Mouse (Mus musculus) lung, postnatal 10 days (tissue): ENCODE results near the gene Esyt2.
"Not testable (repeated sequence)": the region's sequence is repeated elsewhere in the genome, so short reads cannot be mapped to it uniquely, and the experiment has no call there.

Source experiments
- DNase-seq: peaks from one replicate; pipeline ENCODE4 v3.0.0; 2021

Esyt2 gene

GRCm38 (mm10) chr12:116280653-116281364 lies at the start of gene Esyt2:
TSS of gene Esyt2 (plus strand) at chr12:116281196.
- peak; percentile 100 for DNase-seq

- DNase-seq: peak; percentile 86
Observed at GRCm38 (mm10) chr12:116231612-116232011, 49.4 kb upstream of the Esyt2 start.

GRCm38 (mm10) chr12:116232061-116232460 lies 48.9 kb upstream of the Esyt2 start:
- DNase-seq: no peak

GRCm38 (mm10) chr12:116235356-116235755 lies 45.6 kb upstream of the Esyt2 start:
- no peak for DNase-seq

GRCm38 (mm10) chr12:116236658-116237057 lies 44.3 kb upstream of the Esyt2 start:
- DNase-seq: no peak

- DNase-seq: no peak
Observed at GRCm38 (mm10) chr12:116238370-116238769, 42.6 kb upstream of the Esyt2 start.

GRCm38 (mm10) chr12:116238803-116239202 lies 42.2 kb upstream of the Esyt2 start:
- no peak for DNase-seq

GRCm38 (mm10) chr12:116244601-116245000 lies 36.4 kb upstream of the Esyt2 start:
- DNase-seq: no peak

GRCm38 (mm10) chr12:116254652-116255051 lies 26.3 kb upstream of the Esyt2 start:
- no peak for DNase-seq

- DNase-seq: no peak
Observed at GRCm38 (mm10) chr12:116255636-116256035, 25.4 kb upstream of the Esyt2 start.

- DNase-seq: no peak
Observed at GRCm38 (mm10) chr12:116258321-116258720, 22.7 kb upstream of the Esyt2 start.

- peak; percentile 92 for DNase-seq
Observed at GRCm38 (mm10) chr12:116262555-116263341, 18.2 kb upstream of the Esyt2 start, which contains the start of gene Wdr60. TSS of gene Wdr60 (minus strand) at chr12:116263022.

- DNase-seq: no peak
Observed at GRCm38 (mm10) chr12:116264756-116265155, 16.2 kb upstream of the Esyt2 start.

- no peak for DNase-seq
Observed at GRCm38 (mm10) chr12:116265275-116265674, 15.7 kb upstream of the Esyt2 start.

- DNase-seq: no peak
Observed at GRCm38 (mm10) chr12:116269450-116269849, 11.5 kb upstream of the Esyt2 start.

- no peak for DNase-seq
Observed at GRCm38 (mm10) chr12:116270538-116270937, 10.5 kb upstream of the Esyt2 start.

GRCm38 (mm10) chr12:116271071-116271470 lies 9.9 kb upstream of the Esyt2 start:
- no peak for DNase-seq

- no peak for DNase-seq
Observed at GRCm38 (mm10) chr12:116273733-116274132, 7.3 kb upstream of the Esyt2 start.

- not testable (repeated sequence) for DNase-seq
Observed at GRCm38 (mm10) chr12:116275086-116275485, 5.9 kb upstream of the Esyt2 start, which contains the start of gene Gm11027. TSS of gene Gm11027 (plus strand) at chr12:116275386.

GRCm38 (mm10) chr12:116275631-116276030 lies 5.4 kb upstream of the Esyt2 start:
- no peak for DNase-seq

- no peak for DNase-seq
Observed at GRCm38 (mm10) chr12:116276961-116277360, 4.0 kb upstream of the Esyt2 start.

GRCm38 (mm10) chr12:116278541-116278940 lies 2.5 kb upstream of the Esyt2 start:
- no peak for DNase-seq

- DNase-seq: no peak
Observed at GRCm38 (mm10) chr12:116279181-116279580, 1.8 kb upstream of the Esyt2 start.

- no peak for DNase-seq
Observed at GRCm38 (mm10) chr12:116280149-116280652, 795 bp upstream of the Esyt2 start.
